Mouse (Mus musculus) heart, adult 2 months (tissue): ENCODE results near the gene Sept11. TPM values are rescaled to one million over a fixed set of nuclear protein-coding genes. Genes with fewer than 3 reads are reported as not detected.
A peak's percentile ranks its signal among the peaks of the same experiment; 100 is the strongest.

Experiments used
- DNase-seq, 2 experiments: peaks; one replicate each; pipeline ENCODE4 v3.0.0; 2021
- H3K27ac ChIP-seq: fragments of 200-600 bp; 2 replicates; pipeline ENCODE4 v1.8.1; 2022
- H3K27me3 ChIP-seq: fragments of 200-500 bp; 2 replicates; pipeline ENCODE4 v1.6.1; 2012; ENCODE audit warnings: mild to moderate bottlenecking, low read length, inconsistent platforms, mixed read lengths; ENCODE audit not compliant: control insufficient read depth, insufficient read depth
- H3K36me3 ChIP-seq: fragments of 200-500 bp; 2 replicates; pipeline ENCODE4 v1.6.1; 2012; ENCODE audit warnings: low read length, inconsistent platforms; ENCODE audit not compliant: control insufficient read depth, insufficient read depth
- H3K4me1 ChIP-seq: fragments of 200-500 bp; 2 replicates; pipeline ENCODE4 v1.6.1; 2011; ENCODE audit warnings: low read length; ENCODE audit not compliant: control insufficient read depth, insufficient read depth
- H3K4me3 ChIP-seq: fragments of 200-600 bp; 2 replicates; pipeline ENCODE4 v1.8.1; 2022
- H3K79me2 ChIP-seq: fragments of 200-500 bp; replicated peaks from 2 replicates; pipeline ENCODE4 v1.6.1; 2012; ENCODE audit warnings: mild to moderate bottlenecking, inconsistent platforms, low read length, moderate library complexity, mixed read lengths; ENCODE audit not compliant: control insufficient read depth, insufficient read depth
- H3K9ac ChIP-seq: fragments of 200-500 bp; 2 replicates; pipeline ENCODE4 v1.6.1; 2012; ENCODE audit warnings: low read depth, mild to moderate bottlenecking, control low read depth, inconsistent platforms, low read length, mixed read lengths
- CTCF ChIP-seq: fragments of 200-600 bp; IDR thresholded peaks from 2 replicates; pipeline ENCODE4 v1.8.1; 2022; ENCODE audit warnings: antibody characterized with exemption, mild to moderate bottlenecking, moderate library complexity
- EP300 ChIP-seq: fragments of 200-500 bp; IDR thresholded peaks from 2 replicates; pipeline ENCODE4 v1.6.1; 2011; ENCODE audit warnings: low read depth, low read length, control low read depth; ENCODE audit not compliant: insufficient read depth
- POLR2A ChIP-seq: fragments of 200-500 bp; IDR thresholded peaks from 2 replicates; pipeline ENCODE4 v1.6.1; 2011; ENCODE audit warnings: mild to moderate bottlenecking, low read depth, low read length, control low read depth; ENCODE audit not compliant: insufficient read depth
- WGBS: fragments of 180-500 bp; shearing (Covaris S2); methylation state at CpG from one replicate; pipeline ENCODE4 v1.1.7; 2018; 5-methylcytosine and 5-hydroxymethylcytosine counted together
- intact Hi-C: fragments of 180-260 bp; cut with DNase I; formaldehyde crosslinking; loops from one replicate; pipeline ENCODE4 v1.15.1; 2025
- polyA plus RNA-seq: library from polyadenylated mRNA; depleted of rRNA; stranded (reverse); fragments of >200 nt; gene quantifications from 2 replicates; pipeline ENCODE4 v1.2.3, GENCODE M21; 2012
- total RNA-seq, 2 experiments: library from RNA; stranded (reverse); gene quantifications; 2 replicates each; pipeline ENCODE4 v1.2.3; 2021

Sept11 gene
- total and polyA plus RNA-seq, 3 experiments: 15.6 to 34.0 (median 25.7) TPM

- Histone ChIP-seq H3K4me1 (no peaks in the 10 kb centered on the region), H3K27ac (no peak overlapping the region), H3K9ac (no peak overlapping the region), H3K27me3 (no peaks in the 10 kb centered on the region), H3K79me2 (no peaks in the 10 kb centered on the region), H3K36me3 (no peaks in the 10 kb centered on the region), H3K4me3 (no peak overlapping the region)
- 75% methylated on average over 6 of the region's 6 CpGs for WGBS
- intact Hi-C loops: no loop called here
- no peak for DNase-seq
- no peak for TF ChIP-seq CTCF
These were observed 81.4 kb downstream of the Sept11 start for GRCm38 (mm10) chr5:93174675-93175074.

GRCm38 (mm10) chr5:93178616-93179015, 85.4 kb downstream of the Sept11 start:
- H3K79me2 ChIP-seq: no peaks in the 10 kb centered on the region
- no peaks in the 10 kb centered on the region for H3K27me3 ChIP-seq
- no peaks in the 10 kb centered on the region for H3K4me1 ChIP-seq
- no peaks in the 10 kb centered on the region; the same call in 1 of the 2 replicates for H3K36me3 ChIP-seq
- no peak for DNase-seq
- H3K4me3 ChIP-seq: no peak overlapping the region
- 72% methylated on average over 6 of the region's 6 CpGs for WGBS
- no peak overlapping the region for H3K9ac ChIP-seq
- TF ChIP-seq POLR2A (no peak), EP300 (no peak), CTCF (no peak)
- intact Hi-C loops: no loop called here
- H3K27ac ChIP-seq: no peak overlapping the region

- intact Hi-C loops: loop anchor here (1.0 to 5.0 kb wide), 2 partner anchors 87 to 143 kb away; partner anchors contain the start of gene Ccng2
- DNase-seq: no peak
- Histone ChIP-seq H3K4me3 (no peak overlapping the region), H3K79me2 (no peaks in the 10 kb centered on the region), H3K27ac (no peak overlapping the region), H3K36me3 (no peaks in the 10 kb centered on the region; the same call in none of the 2 replicates), H3K27me3 (no peaks in the 10 kb centered on the region), H3K9ac (no peak overlapping the region), H3K4me1 (no peaks in the 10 kb centered on the region)
- TF ChIP-seq CTCF (peak; percentile 74), POLR2A (no peak), EP300 (no peak)
- WGBS: 24% methylated on average over 2 of the region's 2 CpGs
These were observed 87.0 kb downstream of the Sept11 start for GRCm38 (mm10) chr5:93180252-93180651.

- Histone ChIP-seq H3K79me2 (no peaks in the 10 kb centered on the region), H3K4me3 (no peak overlapping the region), H3K27me3 (no peaks in the 10 kb centered on the region), H3K27ac (no peak overlapping the region), H3K36me3 (peaks cover 7% of the 10 kb centered on the region), H3K4me1 (no peaks in the 10 kb centered on the region), H3K9ac (no peak overlapping the region)
- TF ChIP-seq CTCF: no peak
- no peak for TF ChIP-seq EP300
- TF ChIP-seq POLR2A: no peak
- intact Hi-C loops: loop anchor here (5.0 kb wide), 1 partner anchor 84 kb away; the partner anchor contains the start of gene Ccng2
- 84% methylated on average over 6 of the region's 6 CpGs for WGBS
- DNase-seq: peak in 1 of 2 experiments; percentile 1
These were observed 90.1 kb downstream of the Sept11 start for GRCm38 (mm10) chr5:93183311-93183710.

- no peak overlapping the region for H3K27ac ChIP-seq
- 65% methylated on average over 6 of the region's 6 CpGs for WGBS
- intact Hi-C loops: loop anchor here (5.0 kb wide), 1 partner anchor 83 kb away; the partner anchor contains the start of gene Ccng2
These were observed 91.3 kb downstream of the Sept11 start for GRCm38 (mm10) chr5:93184548-93184947.

GRCm38 (mm10) chr5:93189607-93190006, 96.4 kb downstream of the Sept11 start:
- Histone ChIP-seq H3K4me1 (no peaks in the 10 kb centered on the region; the same call in 1 of the 2 replicates), H3K36me3 (peaks cover 16% of the 10 kb centered on the region), H3K79me2 (no peaks in the 10 kb centered on the region), H3K4me3 (no peak overlapping the region), H3K9ac (no peak overlapping the region), H3K27me3 (no peaks in the 10 kb centered on the region), H3K27ac (peak overlapping the region; percentile 5; the same call in 1 of the 2 replicates)
- intact Hi-C loops: no loop called here
- peak in 1 of 2 experiments; percentile 24 for DNase-seq
- no peak for TF ChIP-seq CTCF
- no peak for TF ChIP-seq EP300
- 35% methylated on average over 3 of the region's 3 CpGs for WGBS

More at GRCm38 (mm10) chr5:93184548-93184947, 91.3 kb downstream of the Sept11 start:
- H3K4me3 ChIP-seq: no peak overlapping the region
- H3K36me3 ChIP-seq: peaks cover 14% of the 10 kb centered on the region
- H3K4me1 ChIP-seq: no peaks in the 10 kb centered on the region
- no peak overlapping the region for H3K9ac ChIP-seq
- DNase-seq: peak in 1 of 2 experiments; percentile 3
- no peaks in the 10 kb centered on the region for H3K79me2 ChIP-seq
- TF ChIP-seq POLR2A (no peak), CTCF (no peak)
- no peaks in the 10 kb centered on the region for H3K27me3 ChIP-seq
